Comparison of ENCODE assay signal across 8 mouse cellular contexts in the genomic region with DNA sequence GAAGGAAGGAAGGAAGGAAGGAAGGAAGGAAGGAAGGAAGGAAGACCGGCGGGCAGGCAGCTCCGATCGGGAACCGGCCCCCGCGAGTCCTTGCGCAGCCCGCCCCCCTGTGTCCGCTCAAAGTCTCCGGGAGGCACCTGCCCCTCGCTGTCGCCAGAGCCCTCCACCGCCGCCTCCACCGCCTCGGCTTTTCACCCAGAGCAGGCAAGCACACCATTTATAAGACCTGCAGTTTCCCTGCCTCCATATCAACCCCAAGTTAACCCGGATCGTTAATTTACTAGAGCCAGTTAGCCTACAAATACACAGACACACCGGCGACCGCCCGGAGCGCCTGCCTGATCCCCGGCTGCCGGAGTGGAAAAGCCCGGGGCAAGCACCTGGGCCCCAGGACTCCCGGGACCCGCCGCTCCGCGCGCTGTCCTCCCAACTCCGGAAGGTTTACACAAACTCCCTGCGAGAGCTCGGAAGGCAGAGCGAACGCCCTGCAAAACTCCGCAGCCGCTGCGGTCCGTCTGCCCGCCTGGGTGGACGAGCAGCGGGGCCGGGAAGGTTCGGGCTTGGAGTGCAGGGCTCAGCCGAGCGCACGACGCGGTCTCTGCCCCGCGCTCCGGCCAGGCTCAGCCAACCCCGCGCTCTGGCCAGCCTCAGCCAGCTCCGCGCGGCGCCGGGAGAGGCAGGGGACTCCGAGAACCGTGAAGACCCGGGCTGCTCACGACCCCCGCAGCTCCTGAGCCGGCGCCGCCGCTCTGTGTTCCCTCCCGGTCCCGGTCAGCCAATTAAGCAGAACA. TPM values are rescaled to one million over a fixed set of nuclear protein-coding genes. Genes with fewer than 3 reads are reported as not detected.
DNase-seq lines count a peak whose midpoint lies in the region; ATAC-seq and TF ChIP-seq lines count a peak whose summit lies in the region.

No protein-coding gene starts in this region.

- H3K9ac ChIP-seq in ES-E14 (ENCODE audit: insufficient read depth, low read depth, low read length, poor library complexity, severe bottlenecking): peak overlapping the region; percentile 25; the same call in 1 of the 2 replicates
- H3K9ac ChIP-seq in forebrain, embryonic 11.5 days (ENCODE audit: low read length): peak overlapping the region; percentile 61

- peak overlapping the region; percentile 55 to 71 for H3K4me3 ChIP-seq in ES-E14 (ENCODE audit: insufficient read depth in 1 of 2, low read depth in 1 of 2, low read length in 2 of 2, poor library complexity in 1 of 2, severe bottlenecking in 1 of 2)
- H3K4me3 ChIP-seq in brown adipose tissue, adult 24 weeks (ENCODE audit: insufficient read depth, low read depth, low read length): peak overlapping the region; percentile 73
- peak overlapping the region; percentile 65 for H3K4me3 ChIP-seq in forebrain, embryonic 11.5 days (ENCODE audit: low read depth, low read length)

- DNase-seq in ES-E14 (ENCODE audit: low read depth, low spot score): no peak
- peak; percentile 79 for DNase-seq in forebrain, embryonic 11.5 days (ENCODE audit: low spot score)
- DNase-seq in heart, postnatal 14 days: peak; percentile 58 to 64
- DNase-seq in kidney, postnatal 36 days: peak; percentile 56 to 77
- peak; percentile 46 for DNase-seq in lung, postnatal 10 days
- DNase-seq in right cerebral cortex, adult 18-20 months: peak; percentile 38
- DNase-seq in thymus, postnatal 4 days: peak; percentile 64

- no peaks in the 10 kb centered on the region for H3K36me3 ChIP-seq in ES-E14 (ENCODE audit: control insufficient read depth, insufficient read depth, low read length, poor library complexity, severe bottlenecking)
- H3K36me3 ChIP-seq in forebrain, embryonic 11.5 days (ENCODE audit: control insufficient read depth, insufficient read depth, low read length): no peaks in the 10 kb centered on the region

- WGBS in forebrain, embryonic 11.5 days: under 1% methylated on average over 73 of the region's 73 CpGs

- peak overlapping the region; percentile 99 for H3K4me2 ChIP-seq in forebrain, embryonic 11.5 days (ENCODE audit: low read depth, low read length, severe bottlenecking)

- in situ Hi-C loops in ES-E14 (cut with MboI; ENCODE audit: low sequenced_read_pairs in 2 of 2, unreplicated experiment in 2 of 2): no loop called here

- H3K27ac ChIP-seq in ES-E14 (ENCODE audit: insufficient read depth, low read depth, low read length, poor library complexity, severe bottlenecking): no peak overlapping the region
- 0 out of 2 replicates have a peak overlapping the region, but pooled peaks have one; percentile 6 for H3K27ac ChIP-seq in brown adipose tissue, adult 24 weeks (replicated peaks; ENCODE audit: low read depth, low read length)
- peak overlapping the region; percentile 7; the same call in 1 of the 2 replicates for H3K27ac ChIP-seq in forebrain, embryonic 11.5 days (ENCODE audit: low read depth, low read length)

- peak; percentile 82 for ATAC-seq in forebrain, embryonic 11.5 days (replicated peaks; ENCODE audit: low FRiP score)

- no peaks in the 10 kb centered on the region; a peak in 1 of 4 replicates for H3K4me1 ChIP-seq in ES-E14 (ENCODE audit: control insufficient read depth in 2 of 2, insufficient read depth in 2 of 2, low read length in 2 of 2, poor library complexity in 1 of 2)
- no peaks in the 10 kb centered on the region for H3K4me1 ChIP-seq in brown adipose tissue, adult 24 weeks (ENCODE audit: control insufficient read depth, insufficient read depth, insufficient read length, low read length)
- peaks cover 12% of the 10 kb centered on the region for H3K4me1 ChIP-seq in forebrain, embryonic 11.5 days (replicated peaks; ENCODE audit: control insufficient read depth, insufficient read depth, low read length)

- H3K9me3 ChIP-seq in ES-E14 (ENCODE audit: control insufficient read depth, insufficient read depth, low read depth, low read length): no peaks in the 10 kb centered on the region
- no peaks in the 10 kb centered on the region; the same call in 1 of the 2 replicates for H3K9me3 ChIP-seq in forebrain, embryonic 11.5 days (ENCODE audit: control insufficient read depth, low read length)

- intact Hi-C loops in heart, postnatal 14 days (cut with DNase I): loop anchor here (2.0 to 5.0 kb wide), 3 partner anchors 75 to 275 kb away; no protein-coding TSS in a partner anchor

- H3K27me3 ChIP-seq in forebrain, embryonic 11.5 days (ENCODE audit: control insufficient read depth, insufficient read depth, low read length): peaks cover 13% of the 10 kb centered on the region; the same call in 1 of the 2 replicates

TF ChIP-seq in ES-E14, 5 proteins besides CTCF, POLR2A, EP300 and RAD21:
- TF ChIP-seq CHD2 (IDR thresholded peaks at IDR 0.05; ENCODE audit: low read depth, low read length): no peak
- no peak for TF ChIP-seq MAFK (IDR thresholded peaks at IDR 0.05; ENCODE audit: insufficient read depth, low read depth, low read length)
- TF ChIP-seq ZC3H11A (IDR thresholded peaks at IDR 0.05; ENCODE audit: borderline replicate concordance, low read depth, low read length): no peak

RNA-seq across cellular contexts. Expression of gene Dpf3, which starts 0.7 kb away (rescaled TPM):
- 1.1 and 1.4 TPM in 2 replicates for total RNA-seq in ES-E14 (2012; rRNA removed)
- 5.8 and 10.9 TPM in 2 replicates for polyA plus RNA-seq in brown adipose tissue, adult 24 weeks (2012; ENCODE audit: insufficient read depth, insufficient read length, missing spikeins)
- polyA plus RNA-seq in forebrain, embryonic 11.5 days (2014; fragmentation: Nextera tagmentation; extraction: Ambion mirVana): 4.4 and 4.6 TPM in 2 replicates
- 10 to 100 TPM; 20.7 to 26.0 TPM for total RNA-seq in heart, postnatal 14 days (2021)

RNA-seq across cellular contexts. Expression of gene Dcaf4, which starts 33.4 kb away (rescaled TPM):
- total RNA-seq in ES-E14 (2012; rRNA removed): 49.8 and 82.1 TPM in 2 replicates
- polyA plus RNA-seq in brown adipose tissue, adult 24 weeks (2012; ENCODE audit: insufficient read depth, insufficient read length, missing spikeins): 17.8 and 19.6 TPM in 2 replicates
- 24.4 and 26.7 TPM in 2 replicates for polyA plus RNA-seq in forebrain, embryonic 11.5 days (2014; fragmentation: Nextera tagmentation; extraction: Ambion mirVana)
- total RNA-seq in heart, postnatal 14 days (2021): 10 to 100 TPM; 15.7 to 18.3 TPM
